In the genomic region with DNA sequence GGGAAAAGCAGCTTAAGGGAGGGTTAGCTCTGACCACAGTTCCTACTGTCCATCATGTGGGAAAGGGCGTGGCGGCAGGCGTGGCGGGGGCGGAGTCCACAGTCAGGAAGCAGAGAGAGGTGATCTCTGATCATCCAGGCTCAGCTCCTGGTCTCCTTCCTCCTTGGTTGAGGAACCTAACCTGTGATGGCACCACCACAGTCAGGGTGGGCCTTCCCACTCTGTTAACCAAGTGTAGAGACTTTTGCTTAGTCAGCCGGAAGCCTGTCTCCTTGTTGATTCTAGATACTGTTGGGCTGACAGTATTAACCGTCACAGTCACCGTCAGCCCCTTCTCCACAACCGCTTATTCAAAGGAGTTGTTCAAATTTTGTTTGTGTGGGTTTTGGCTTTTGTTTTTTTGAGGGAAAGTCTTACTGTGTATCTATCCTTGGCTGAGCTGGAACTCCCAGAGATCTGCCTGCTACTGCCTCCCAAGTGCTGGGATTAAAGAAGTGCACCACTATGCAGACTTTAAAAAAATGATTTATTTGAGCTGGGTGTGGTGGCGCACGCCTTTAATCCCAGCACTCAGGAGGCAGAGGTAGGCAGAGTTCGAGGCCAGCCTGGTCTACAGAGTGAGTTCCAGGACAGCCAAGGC, we compare ENCODE assay signal across 12 mouse cellular contexts. TPM values are rescaled to one million over a fixed set of nuclear protein-coding genes. Genes with fewer than 3 reads are reported as not detected.
DNase-seq lines count a peak whose midpoint lies in the region; ATAC-seq and TF ChIP-seq lines count a peak whose summit lies in the region.
"Had no signal": no experiment of that assay in that cellular context is flagged by ENCODE, and none has a peak within 500 bp of the region (broad histone marks: within the 10 kb centered on the region; RNA-seq: fewer than 3 reads in every experiment).

No protein-coding gene starts in this region.

- peak overlapping the region; percentile 40 for H3K9ac ChIP-seq in MEL (ENCODE audit: control insufficient read depth, low read depth, low read length, poor library complexity, severe bottlenecking)
- H3K9ac ChIP-seq: embryonic facial prominence, embryonic 12.5 days; limb, embryonic 13.5 days had no signal

- peak; percentile 79 for ATAC-seq in megakaryocyte progenitor cell, adult 5-6 weeks (replicated peaks; ENCODE audit: poor library complexity)

- H3K27me3 ChIP-seq in MEL (ENCODE audit: control insufficient read depth in 1 of 2, insufficient read depth in 2 of 2, low read length in 2 of 2), result no peaks in the 10 kb centered on the region
- H3K27me3 ChIP-seq: embryonic facial prominence, embryonic 12.5 days; limb, embryonic 13.5 days had no signal

- H3K79me2 ChIP-seq in MEL (ENCODE audit: control insufficient read depth, insufficient read depth, low read length, poor library complexity), result no peaks in the 10 kb centered on the region

- no peak overlapping the region for H3K4me3 ChIP-seq in layer of hippocampus, adult 2 months
- peak overlapping the region; percentile 22 to 39 for H3K4me3 ChIP-seq in MEL (ENCODE audit: control insufficient read depth in 1 of 2, insufficient read depth in 1 of 2, low read depth in 2 of 2, low read length in 2 of 2)
- H3K4me3 ChIP-seq: embryonic facial prominence, embryonic 12.5 days; limb, embryonic 13.5 days had no signal

- no peak for TF ChIP-seq RAD21 in MEL (IDR thresholded peaks at IDR 0.05; ENCODE audit: low read depth, low read length)

- DNase-seq in layer of hippocampus, adult 2 months (ENCODE audit: low spot score in 2 of 2), result no peak
- DNase-seq in layer of hippocampus, postnatal 10 days (ENCODE audit: low spot score in 2 of 2), result no peak
- DNase-seq in MEL (ENCODE audit: low read depth, low spot score), result peak; percentile 96
- peak; percentile 75 to 85 for DNase-seq in kidney, adult 8-10 months
- DNase-seq in urinary bladder, postnatal 25 days (ENCODE audit: low spot score), result no peak
- DNase-seq in retina, postnatal 1 day, result no peak
- no peak for DNase-seq in frontal cortex, postnatal 36 days (ENCODE audit: low spot score in 2 of 2)
- DNase-seq: right cerebral cortex, postnatal 14 days had no signal

- H3K9me3 ChIP-seq in MEL (replicated peaks; ENCODE audit: insufficient read depth, low read length), result no peaks in the 10 kb centered on the region
- H3K9me3 ChIP-seq: embryonic facial prominence, embryonic 12.5 days; limb, embryonic 13.5 days had no signal

- no peak for TF ChIP-seq CTCF in layer of hippocampus, adult 2 months (conservative IDR thresholded peaks at IDR 0.05)
- TF ChIP-seq CTCF in MEL (IDR thresholded peaks at IDR 0.05 in 2 of 3, conservative IDR thresholded peaks at IDR 0.05 in 1 of 3; ENCODE audit: control insufficient read depth in 1 of 3, insufficient read depth in 1 of 3, low read depth in 2 of 3, low read length in 3 of 3, poor library complexity in 1 of 3, severe bottlenecking in 1 of 3), result no peak

- TF ChIP-seq POLR2A in MEL (IDR thresholded peaks at IDR 0.05; ENCODE audit: control insufficient read depth in 1 of 2, insufficient read depth in 1 of 2, low read depth in 1 of 2, low read length in 2 of 2, poor library complexity in 1 of 2), result peak in 1 of 2 experiments; percentile 56; a peak in 1 of 4 replicates

- peak; percentile 68 to 89 for TF ChIP-seq EP300 in MEL (IDR thresholded peaks at IDR 0.05; ENCODE audit: low read depth in 1 of 2, low read length in 2 of 2)

- peaks cover 16 to 37% of the 10 kb centered on the region in 2 experiments for H3K4me1 ChIP-seq in MEL (ENCODE audit: control insufficient read depth in 1 of 2, insufficient read depth in 2 of 2, low read length in 2 of 2)

- H3K27ac ChIP-seq in layer of hippocampus, adult 2 months, result peak overlapping the region; percentile 59; the same call in 1 of the 2 replicates
- peak overlapping the region; percentile 89 for H3K27ac ChIP-seq in MEL (ENCODE audit: control insufficient read depth, low read depth, low read length)
- H3K27ac ChIP-seq: embryonic facial prominence, embryonic 12.5 days; kidney, postnatal 0 days; limb, embryonic 13.5 days had no signal

- peaks cover 0 to 26% of the 10 kb centered on the region in 2 experiments; a peak in 2 of 4 replicates for H3K36me3 ChIP-seq in MEL (ENCODE audit: control insufficient read depth in 1 of 2, insufficient read depth in 2 of 2, low read length in 2 of 2)

TF ChIP-seq in MEL, 35 proteins besides CTCF, POLR2A, EP300 and RAD21 (continues in another document):
- no peak for TF ChIP-seq JUND (IDR thresholded peaks at IDR 0.05; ENCODE audit: low read depth, low read length)
- TF ChIP-seq ZMIZ1 (IDR thresholded peaks at IDR 0.05; ENCODE audit: low read depth, low read length), result 0 out of 2 replicates have a peak, but pooled peaks have one; percentile 36
- TF ChIP-seq NELFE (IDR thresholded peaks at IDR 0.05; ENCODE audit: low read depth, low read length), result peak; percentile 33; the same call in 1 of the 2 replicates
- TF ChIP-seq MYC (IDR thresholded peaks at IDR 0.05; ENCODE audit: low read depth, low read length), result 0 out of 2 replicates have a peak, but pooled peaks have one; percentile 63
- peak; percentile 75; the same call in 1 of the 2 replicates for TF ChIP-seq SIN3A (IDR thresholded peaks at IDR 0.05; ENCODE audit: low read length)
- TF ChIP-seq MEF2A (IDR thresholded peaks at IDR 0.05; ENCODE audit: extremely low read depth, insufficient replicate concordance, low read depth, low read length, poor library complexity, severe bottlenecking), result no peak
- TF ChIP-seq TCF12 (IDR thresholded peaks at IDR 0.05; ENCODE audit: low read depth, low read length), result peak; percentile 59; the same call in 1 of the 2 replicates
- 0 out of 2 replicates have a peak, but pooled peaks have one; percentile 74 for TF ChIP-seq CHD1 (IDR thresholded peaks at IDR 0.05; ENCODE audit: low read depth, low read length)
- TF ChIP-seq ETS1 (IDR thresholded peaks at IDR 0.05; ENCODE audit: low read depth, low read length), result peak; percentile 79
- peak; percentile 55; the same call in 1 of the 2 replicates for TF ChIP-seq GABPA (IDR thresholded peaks at IDR 0.05; ENCODE audit: low read depth, low read length)
- peak; percentile 36 for TF ChIP-seq TBP (IDR thresholded peaks at IDR 0.05; ENCODE audit: low read depth, low read length)
- TF ChIP-seq MXI1 (IDR thresholded peaks at IDR 0.05; ENCODE audit: low read depth, low read length), result peak; percentile 34; the same call in 1 of the 2 replicates
- peak; percentile 71 for TF ChIP-seq TAL1 (IDR thresholded peaks at IDR 0.05; ENCODE audit: low read length)
- no peak for TF ChIP-seq UBTF (IDR thresholded peaks at IDR 0.05; ENCODE audit: borderline replicate concordance, insufficient read depth, low read depth, low read length)
- no peak for TF ChIP-seq ZKSCAN1 (IDR thresholded peaks at IDR 0.05; ENCODE audit: low read depth, low read length)
- peak; percentile 56 for TF ChIP-seq ELF1 (IDR thresholded peaks at IDR 0.05; ENCODE audit: low read depth, low read length)
- no peak for TF ChIP-seq ZC3H11A (IDR thresholded peaks at IDR 0.05; ENCODE audit: low read depth, low read length)
- peak; percentile 56; the same call in 1 of the 2 replicates for TF ChIP-seq ZNF384 (IDR thresholded peaks at IDR 0.05; ENCODE audit: low read depth, low read length)
- TF ChIP-seq RCOR1 (IDR thresholded peaks at IDR 0.05; ENCODE audit: low read depth, low read length), result no peak; the same call in 1 of the 2 replicates
- no peak for TF ChIP-seq MAX (IDR thresholded peaks at IDR 0.05; ENCODE audit: low read length)
- TF ChIP-seq HCFC1 (IDR thresholded peaks at IDR 0.05; ENCODE audit: low read depth, low read length), result no peak; the same call in 1 of the 2 replicates

RNA-seq across cellular contexts. Expression of a gene that starts 5.0 kb away (rescaled TPM):
- total RNA-seq in layer of hippocampus, adult 2 months (2021), result 100 to 1,000 TPM; 275 to 277 TPM
- 100 to 1,000 TPM; 392 to 395 TPM for total RNA-seq in layer of hippocampus, postnatal 10 days (2021)
- 4.8 TPM in 2 replicates for total RNA-seq in MEL (2012; rRNA removed)
- 10 to 100 TPM in 1 of 2 experiments, not detected in 1; 15.5 TPM for polyA plus RNA-seq in MEL (2012; ENCODE audit: insufficient read depth in 1 of 2, insufficient read length in 2 of 2, low read depth in 1 of 2, low replicate concordance in 2 of 2, missing spikeins in 1 of 2)
- total RNA-seq in megakaryocyte progenitor cell, adult 5-6 weeks (2015), result 65.3 and 71.4 TPM in 2 replicates
- total RNA-seq in megakaryocyte progenitor cell, adult 5-6 weeks (2017), result 43.4 and 53.4 TPM in 2 replicates

RNA-seq across cellular contexts. Expression of a gene that starts 7.6 kb away (rescaled TPM):
- total RNA-seq in layer of hippocampus, adult 2 months (2021), result under 1 TPM; 0.26 to 0.37 TPM
- total RNA-seq in layer of hippocampus, postnatal 10 days (2021), result under 1 TPM; 0.21 to 0.31 TPM
- 0.39 and 0.50 TPM in 2 replicates for total RNA-seq in MEL (2012; rRNA removed)
- under 1 TPM in 1 of 2 experiments, not detected in 1; 0.70 TPM for polyA plus RNA-seq in MEL (2012; ENCODE audit: insufficient read depth in 1 of 2, insufficient read length in 2 of 2, low read depth in 1 of 2, low replicate concordance in 2 of 2, missing spikeins in 1 of 2)
- total RNA-seq in megakaryocyte progenitor cell, adult 5-6 weeks (2015), result 160 and 189 TPM in 2 replicates
- total RNA-seq in megakaryocyte progenitor cell, adult 5-6 weeks (2017), result 95.1 and 100.0 TPM in 2 replicates

RNA-seq across cellular contexts. Expression of a gene that starts 21.3 kb away (rescaled TPM):
- total RNA-seq in layer of hippocampus, adult 2 months (2021), result 1 to 10 TPM; 2.5 to 2.7 TPM
- total RNA-seq in layer of hippocampus, postnatal 10 days (2021), result 1 to 10 TPM; 1.3 to 1.5 TPM
- 2.2 and 4.3 TPM in 2 replicates for total RNA-seq in MEL (2012; rRNA removed)
- polyA plus RNA-seq in MEL (2012; ENCODE audit: insufficient read depth in 1 of 2, insufficient read length in 2 of 2, low read depth in 1 of 2, low replicate concordance in 2 of 2, missing spikeins in 1 of 2), result 1 to 10 TPM in 1 of 2 experiments, not detected in 1; 7.1 TPM
- 1.6 and 2.7 TPM in 2 replicates for total RNA-seq in megakaryocyte progenitor cell, adult 5-6 weeks (2015)
- 1.3 and 3.6 TPM in 2 replicates for total RNA-seq in megakaryocyte progenitor cell, adult 5-6 weeks (2017)

RNA-seq across cellular contexts. Expression of a gene that starts 22.4 kb away (rescaled TPM):
- total RNA-seq in layer of hippocampus, adult 2 months (2021), result 1 to 10 TPM in 1 of 2 experiments, under 1 TPM in 1; 0.54 to 1.1 TPM
- under 1 TPM; 0.33 to 0.78 TPM for total RNA-seq in layer of hippocampus, postnatal 10 days (2021)
- total RNA-seq in MEL (2012; rRNA removed), result not detected in 2 replicates
- polyA plus RNA-seq in MEL (2012; ENCODE audit: insufficient read depth in 1 of 2, insufficient read length in 2 of 2, low read depth in 1 of 2, low replicate concordance in 2 of 2, missing spikeins in 1 of 2), result not detected
- not detected in 2 replicates for total RNA-seq in megakaryocyte progenitor cell, adult 5-6 weeks (2015)
- 0.58 TPM in 1 of 2 replicates, not detected in the other for total RNA-seq in megakaryocyte progenitor cell, adult 5-6 weeks (2017)

RNA-seq across cellular contexts. Expression of a gene that starts 31.7 kb away (rescaled TPM):
- total RNA-seq in layer of hippocampus, adult 2 months (2021), result 10 to 100 TPM; 85.0 to 88.3 TPM
- total RNA-seq in layer of hippocampus, postnatal 10 days (2021), result 10 to 100 TPM; 90.8 to 97.7 TPM
- 78.8 and 84.8 TPM in 2 replicates for total RNA-seq in MEL (2012; rRNA removed)
- polyA plus RNA-seq in MEL (2012; ENCODE audit: insufficient read depth in 1 of 2, insufficient read length in 2 of 2, low read depth in 1 of 2, low replicate concordance in 2 of 2, missing spikeins in 1 of 2), result 100 to 1,000 TPM; 174 to 184 TPM
- total RNA-seq in megakaryocyte progenitor cell, adult 5-6 weeks (2015), result 55.6 and 63.0 TPM in 2 replicates
- total RNA-seq in megakaryocyte progenitor cell, adult 5-6 weeks (2017), result 18.4 and 20.2 TPM in 2 replicates

Comparison
In these comparisons a context has a peak if more than half of its experiments do, and no peak if none do; other contexts are left out.
1. DNase-seq: peak in MEL (single experiment) and kidney, adult 8-10 months (2 of 2); none in layer of hippocampus, adult 2 months (0 of 2), layer of hippocampus, postnatal 10 days (0 of 2), urinary bladder, postnatal 25 days (single experiment), retina, postnatal 1 day (single experiment) and frontal cortex, postnatal 36 days (0 of 2).
2. RNA of a gene that starts 7.6 kb away (total RNA-seq): 95.1 to 189 TPM in megakaryocyte progenitor cell, adult 5-6 weeks; 0.39 to 0.50 TPM in MEL, 0.26 to 0.37 TPM in layer of hippocampus, adult 2 months and 0.21 to 0.31 TPM in layer of hippocampus, postnatal 10 days; every median in the first group is over 10 times any median in the second.